Mouse (Mus musculus): ENCODE measurements around the gene Kcnip2. TPM values are rescaled to one million over a fixed set of nuclear protein-coding genes. Genes with fewer than 3 reads are reported as not detected.

The Kcnip2 gene
- total and polyA plus RNA-seq, 3 experiments, result not detected

DNA sequence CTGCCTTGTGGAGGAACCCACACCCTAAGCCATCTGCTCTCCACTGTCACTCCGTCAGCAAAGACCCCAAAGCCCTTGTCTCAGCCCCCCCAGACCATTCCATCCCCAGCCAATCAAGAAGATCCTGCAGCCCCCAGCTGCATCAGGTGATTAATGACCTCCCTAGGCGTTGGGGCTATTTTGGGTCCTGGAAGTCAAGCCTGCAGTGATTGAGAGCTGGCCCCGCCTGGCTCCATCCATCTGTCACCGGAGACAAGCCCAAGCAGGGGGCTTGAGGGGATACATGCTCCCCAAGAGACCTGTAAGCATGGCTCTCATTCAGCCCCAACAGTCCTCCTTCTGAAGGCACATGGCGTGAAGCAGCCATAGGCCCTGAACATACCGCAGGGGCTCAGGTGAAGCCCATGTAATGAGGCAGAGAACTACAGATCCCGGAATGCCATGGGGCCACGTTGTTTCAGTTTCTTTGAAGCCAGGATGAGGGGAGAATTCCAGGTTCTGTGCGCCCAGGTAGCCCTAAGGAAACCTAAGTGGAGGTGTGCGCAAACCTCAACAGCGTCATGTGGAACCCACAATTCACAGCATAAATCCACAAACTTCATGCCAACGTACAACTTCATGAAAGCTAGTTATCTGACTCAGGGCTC is 4.7 kb downstream of the Kcnip2 start:
- Histone ChIP-seq H3K4me3 (replicated peaks in 1 of 3; ENCODE audit: low read depth in 2 of 3, low read length in 2 of 3, poor library complexity in 1 of 3) (no peak overlapping the region), H3K9ac (ENCODE audit: insufficient read depth, low read depth) (no peak overlapping the region), H3K9me3 (replicated peaks; ENCODE audit: low read length) (no peaks in the 10 kb centered on the region), H3K4me1 (ENCODE audit: control insufficient read depth in 1 of 2, insufficient read depth in 2 of 2) (peaks cover 0 to 15% of the 10 kb centered on the region in 2 experiments; a peak in 2 of 4 replicates), H3K27me3 (replicated peaks) (no peaks in the 10 kb centered on the region), H3K79me2 (replicated peaks; ENCODE audit: control insufficient read depth, extremely low read depth, insufficient read depth, poor library complexity, severe bottlenecking) (no peaks in the 10 kb centered on the region), H3K36me3 (replicated peaks in 1 of 2; ENCODE audit: control insufficient read depth in 1 of 2, insufficient read depth in 1 of 2, low read length in 1 of 2) (no peaks in the 10 kb centered on the region), H3K27ac (ENCODE audit: insufficient read depth, low read depth) (no peak overlapping the region), H3K4me2 (ENCODE audit: insufficient read depth, low read depth, poor library complexity, severe bottlenecking) (no peak overlapping the region)
- in situ Hi-C loops (cut with MboI; ENCODE audit: low pct_ligation_motif_present, low pct_unique_long_range_greater_than_20kb, low sequenced_read_pairs), result loop anchor here (5.0 kb wide), 1 partner anchor 136 kb away; no protein-coding TSS in a partner anchor
- no peak for DNase-seq (ENCODE audit: extremely low read depth)
- TF ChIP-seq MYC (IDR thresholded peaks at IDR 0.05; ENCODE audit: low read depth, low read length) (no peak), RAD21 (IDR thresholded peaks at IDR 0.05; ENCODE audit: low read depth, low read length) (no peak), USF1 (IDR thresholded peaks at IDR 0.05; ENCODE audit: low read depth, low read length) (no peak), E2F4 (IDR thresholded peaks at IDR 0.05; ENCODE audit: insufficient replicate concordance, low read depth, low read length) (no peak), MAX (IDR thresholded peaks at IDR 0.05; ENCODE audit: low read length) (no peak), MXI1 (IDR thresholded peaks at IDR 0.05; ENCODE audit: low read depth, low read length) (no peak), POLR2A (IDR thresholded peaks at IDR 0.05; ENCODE audit: low read depth, low read length) (no peak), ZC3H11A (IDR thresholded peaks at IDR 0.05; ENCODE audit: low read depth, low read length) (no peak), ZMIZ1 (IDR thresholded peaks at IDR 0.05; ENCODE audit: low read depth, low read length) (no peak), BHLHE40 (IDR thresholded peaks at IDR 0.05; ENCODE audit: low read depth, low read length) (no peak), UBTF (IDR thresholded peaks at IDR 0.05; ENCODE audit: low read depth, low read length) (no peak), MAFK (IDR thresholded peaks at IDR 0.05; ENCODE audit: insufficient replicate concordance, low read length) (no peak), PAX5 (IDR thresholded peaks at IDR 0.05; ENCODE audit: low read length) (no peak), ETS1 (conservative IDR thresholded peaks at IDR 0.05; ENCODE audit: low read depth, low read length) (no peak), JUN (IDR thresholded peaks at IDR 0.05; ENCODE audit: insufficient read depth, low read depth, low read length) (no peak), RCOR1 (conservative IDR thresholded peaks at IDR 0.05; ENCODE audit: low read depth, low read length) (no peak), ELF1 (IDR thresholded peaks at IDR 0.05; ENCODE audit: low read depth, low read length) (no peak), MAZ (IDR thresholded peaks at IDR 0.05; ENCODE audit: low read depth, low read length) (no peak), ZKSCAN1 (IDR thresholded peaks at IDR 0.05; ENCODE audit: borderline replicate concordance, low read depth, low read length) (no peak), NRF1 (IDR thresholded peaks at IDR 0.05; ENCODE audit: low read depth, low read length) (no peak)
- dilution Hi-C loops (cut with MboI; ENCODE audit: extremely low pct_ligation_motif_present, extremely low pct_unique_long_range_greater_than_20kb, low sequenced_read_pairs), result no loop called here

GRCm38 (mm10) chr19:45807732-45808131 is 8.1 kb downstream of the Kcnip2 start:
- H3K4me2 ChIP-seq (ENCODE audit: insufficient read depth, low read depth, poor library complexity, severe bottlenecking), result no peak overlapping the region
- H3K27me3 ChIP-seq (replicated peaks), result no peaks in the 10 kb centered on the region
- H3K79me2 ChIP-seq (replicated peaks; ENCODE audit: control insufficient read depth, extremely low read depth, insufficient read depth, poor library complexity, severe bottlenecking), result no peaks in the 10 kb centered on the region
- H3K4me3 ChIP-seq (replicated peaks in 1 of 3; ENCODE audit: low read depth in 2 of 3, low read length in 2 of 3, poor library complexity in 1 of 3), result no peak overlapping the region
- no peaks in the 10 kb centered on the region for H3K9me3 ChIP-seq (replicated peaks; ENCODE audit: low read length)
- no peak for DNase-seq (ENCODE audit: extremely low read depth)
- no peak overlapping the region for H3K9ac ChIP-seq (ENCODE audit: insufficient read depth, low read depth)
- dilution Hi-C loops (cut with MboI; ENCODE audit: extremely low pct_ligation_motif_present, extremely low pct_unique_long_range_greater_than_20kb, low sequenced_read_pairs) (no loop called here), in situ Hi-C loops (cut with MboI; ENCODE audit: low pct_ligation_motif_present, low pct_unique_long_range_greater_than_20kb, low sequenced_read_pairs) (no loop called here)
- TF ChIP-seq E2F4 (IDR thresholded peaks at IDR 0.05; ENCODE audit: insufficient replicate concordance, low read depth, low read length) (no peak), ZNF384 (IDR thresholded peaks at IDR 0.05; ENCODE audit: low read depth, low read length) (no peak), POLR2AphosphoS2 (IDR thresholded peaks at IDR 0.05; ENCODE audit: low read depth, low read length) (no peak), CHD2 (IDR thresholded peaks at IDR 0.05; ENCODE audit: low read length) (no peak), RAD21 (IDR thresholded peaks at IDR 0.05; ENCODE audit: low read depth, low read length) (no peak), ETS1 (conservative IDR thresholded peaks at IDR 0.05; ENCODE audit: low read depth, low read length) (no peak), JUN (IDR thresholded peaks at IDR 0.05; ENCODE audit: insufficient read depth, low read depth, low read length) (no peak), NRF1 (IDR thresholded peaks at IDR 0.05; ENCODE audit: low read depth, low read length) (no peak), ELF1 (IDR thresholded peaks at IDR 0.05; ENCODE audit: low read depth, low read length) (no peak), MAFK (IDR thresholded peaks at IDR 0.05; ENCODE audit: insufficient replicate concordance, low read length) (no peak), NELFE (IDR thresholded peaks at IDR 0.05; ENCODE audit: low read depth, low read length) (no peak), IRF4 (IDR thresholded peaks at IDR 0.05; ENCODE audit: low read depth, low read length) (no peak), MYC (IDR thresholded peaks at IDR 0.05; ENCODE audit: low read depth, low read length) (no peak), ZKSCAN1 (IDR thresholded peaks at IDR 0.05; ENCODE audit: borderline replicate concordance, low read depth, low read length) (no peak), RCOR1 (conservative IDR thresholded peaks at IDR 0.05; ENCODE audit: low read depth, low read length) (no peak)
- H3K27ac ChIP-seq (ENCODE audit: insufficient read depth, low read depth), result no peak overlapping the region
- H3K36me3 ChIP-seq (replicated peaks in 1 of 2; ENCODE audit: control insufficient read depth in 1 of 2, insufficient read depth in 1 of 2, low read length in 1 of 2), result no peaks in the 10 kb centered on the region
- H3K4me1 ChIP-seq (ENCODE audit: control insufficient read depth in 1 of 2, insufficient read depth in 2 of 2), result peaks cover 0 to 25% of the 10 kb centered on the region in 2 experiments; a peak in 2 of 4 replicates
